Mouse (Mus musculus) forebrain, embryonic 13.5 days (tissue): ENCODE results near the gene Gm13889. TPM values are rescaled to one million over a fixed set of nuclear protein-coding genes. Genes with fewer than 3 reads are reported as not detected.

Source experiments
- ATAC-seq: fragments of 200-750 bp; cut with Nextera tagmentation; 2 replicates; pipeline ENCODE4 v1.8.0; 2017
- H3K27ac ChIP-seq: fragments of 300-500 bp; sonication (generic); 2 replicates; pipeline ENCODE4 v1.5.1; 2015; ENCODE audit warnings: inconsistent platforms, mild to moderate bottlenecking, moderate library complexity
- H3K27me3 ChIP-seq: fragments of 300-500 bp; sonication (generic); 2 replicates; pipeline ENCODE4 v1.6.1; 2015; ENCODE audit warnings: mild to moderate bottlenecking, inconsistent platforms
- H3K36me3 ChIP-seq: fragments of 300-500 bp; sonication (generic); 2 replicates; pipeline ENCODE4 v1.6.1; 2015; ENCODE audit warnings: mild to moderate bottlenecking, inconsistent platforms; ENCODE audit not compliant: poor library complexity, severe bottlenecking
- H3K4me1 ChIP-seq: fragments of 300-500 bp; sonication (generic); 2 replicates; pipeline ENCODE4 v1.6.1; 2015; ENCODE audit warnings: inconsistent platforms
- H3K4me2 ChIP-seq: fragments of 300-500 bp; sonication (generic); 2 replicates; pipeline ENCODE4 v1.6.1; 2015; ENCODE audit warnings: inconsistent platforms, mild to moderate bottlenecking, moderate library complexity
- H3K4me3 ChIP-seq: fragments of 300-500 bp; sonication (generic); 2 replicates; pipeline ENCODE4 v1.5.1; 2015; ENCODE audit warnings: mild to moderate bottlenecking, inconsistent platforms
- H3K9ac ChIP-seq: fragments of 300-500 bp; sonication (generic); 2 replicates; pipeline ENCODE4 v1.6.1; 2015; ENCODE audit warnings: mild to moderate bottlenecking, inconsistent platforms
- H3K9me3 ChIP-seq: fragments of 300-500 bp; sonication (generic); replicated peaks from 2 replicates; pipeline ENCODE4 v1.6.1; 2016; ENCODE audit warnings: inconsistent platforms
- WGBS: fragments of 180-500 bp; shearing (Covaris S2); methylation state at CpG from one replicate; pipeline ENCODE4 v1.1.7; 2015; 5-methylcytosine and 5-hydroxymethylcytosine counted together
- polyA plus RNA-seq: library from polyadenylated mRNA; unstranded; fragments of >200 nt; fragmentation: Nextera tagmentation; extraction: Ambion mirVana; gene quantifications from 2 replicates; pipeline ENCODE4 v1.2.1, GENCODE M21; 2015

Gene Gm13889
- polyA plus RNA-seq, 1 experiment from 2014 or later: 22.3 TPM

DNA sequence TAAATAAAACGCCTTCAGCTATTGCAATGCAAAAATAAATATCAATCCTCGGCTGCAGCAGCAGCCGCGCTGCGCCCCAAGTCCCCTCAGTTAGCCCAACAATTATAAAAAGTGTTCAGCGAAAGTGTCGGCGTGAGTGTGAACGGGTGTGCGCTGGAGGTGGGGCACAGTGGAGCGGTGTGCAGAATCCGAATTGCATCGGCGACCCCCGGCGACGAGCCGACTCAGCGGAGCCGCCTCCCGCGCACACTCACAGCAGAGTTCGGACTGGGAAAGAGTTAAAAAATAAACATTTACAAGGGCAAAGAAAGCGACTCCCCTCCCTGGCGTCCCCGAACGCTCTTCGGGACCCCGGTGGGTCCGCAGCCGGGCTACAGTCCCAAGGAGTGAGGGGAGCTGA is 1.1 kb downstream of the Gm13889 start:
- H3K9ac ChIP-seq: peak overlapping the region; percentile 98
- H3K4me3 ChIP-seq: peak overlapping the region; percentile 72
- peak overlapping the region; percentile 97 for H3K27ac ChIP-seq
- WGBS: under 1% methylated on average over 31 of the region's 31 CpGs
- 0 out of 2 replicates have a peak, but pooled peaks cover 3% of the 10 kb centered on the region for H3K27me3 ChIP-seq
- no peaks in the 10 kb centered on the region for H3K9me3 ChIP-seq
- no peaks in the 10 kb centered on the region for H3K36me3 ChIP-seq
- peaks cover 40% of the 10 kb centered on the region for H3K4me1 ChIP-seq
- peak overlapping the region; percentile 98 for H3K4me2 ChIP-seq
- ATAC-seq: peak; percentile 3; the same call in 1 of the 2 replicates

GRCm38 (mm10) chr2:93954781-93955578 is 2.0 kb downstream of the Gm13889 start:
- Histone ChIP-seq H3K36me3 (no peaks in the 10 kb centered on the region), H3K27ac (peak overlapping the region; percentile 97), H3K9ac (peak overlapping the region; percentile 98), H3K4me3 (peak overlapping the region; percentile 72), H3K9me3 (no peaks in the 10 kb centered on the region), H3K4me1 (peaks cover 40% of the 10 kb centered on the region), H3K4me2 (peak overlapping the region; percentile 98), H3K27me3 (0 out of 2 replicates have a peak, but pooled peaks cover 3% of the 10 kb centered on the region)
- WGBS: 2% methylated on average over 32 of the region's 32 CpGs
- ATAC-seq: no peak

GRCm38 (mm10) chr2:93953726-93954125 is 3.3 kb downstream of the Gm13889 start:
- H3K9ac ChIP-seq: no peak overlapping the region
- H3K4me3 ChIP-seq: no peak overlapping the region
- no peaks in the 10 kb centered on the region for H3K36me3 ChIP-seq
- H3K27ac ChIP-seq: no peak overlapping the region
- 74% methylated on average over 9 of the region's 9 CpGs for WGBS
- no peak for ATAC-seq
- H3K4me2 ChIP-seq: peak overlapping the region; percentile 98
- H3K27me3 ChIP-seq: 0 out of 2 replicates have a peak, but pooled peaks cover 3% of the 10 kb centered on the region
- H3K4me1 ChIP-seq: peaks cover 37% of the 10 kb centered on the region
- H3K9me3 ChIP-seq: no peaks in the 10 kb centered on the region

GRCm38 (mm10) chr2:93946976-93947375 is 10.0 kb downstream of the Gm13889 start:
- Histone ChIP-seq H3K27ac (no peak overlapping the region), H3K36me3 (no peaks in the 10 kb centered on the region), H3K9me3 (peaks cover 8% of the 10 kb centered on the region), H3K4me1 (0 out of 2 replicates have a peak, but pooled peaks cover 5% of the 10 kb centered on the region), H3K9ac (no peak overlapping the region), H3K4me3 (no peak overlapping the region), H3K27me3 (no peaks in the 10 kb centered on the region), H3K4me2 (no peak overlapping the region)
- WGBS: 50% methylated on average over 5 of the region's 5 CpGs
- no peak for ATAC-seq

- Histone ChIP-seq H3K4me2 (no peak overlapping the region), H3K27me3 (no peaks in the 10 kb centered on the region), H3K9me3 (peaks cover 8% of the 10 kb centered on the region), H3K9ac (no peak overlapping the region), H3K36me3 (no peaks in the 10 kb centered on the region), H3K27ac (no peak overlapping the region), H3K4me1 (0 out of 2 replicates have a peak, but pooled peaks cover 5% of the 10 kb centered on the region), H3K4me3 (no peak overlapping the region)
- ATAC-seq: no peak
- WGBS: 98% methylated on average over 4 of the region's 4 CpGs
Observed at GRCm38 (mm10) chr2:93944855-93945254, 12.1 kb downstream of the Gm13889 start.

DNA sequence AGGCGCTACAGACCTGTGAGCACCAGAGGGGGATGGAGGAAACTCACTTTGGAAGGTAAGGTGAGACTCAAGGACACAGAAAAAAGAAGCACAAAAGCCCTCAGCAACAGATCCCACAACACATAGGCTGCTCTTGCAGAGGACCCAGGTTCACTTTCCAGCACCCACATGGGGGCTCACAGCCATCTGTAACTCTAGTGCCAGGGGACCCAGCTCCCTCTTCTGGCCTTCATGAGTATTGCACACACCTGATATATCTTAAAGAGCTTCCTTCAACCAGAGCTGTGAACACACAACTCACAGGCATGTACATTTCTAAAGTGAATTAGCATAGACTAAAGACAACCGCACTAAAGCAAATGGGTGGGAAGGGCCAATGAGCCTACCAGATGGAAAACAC is 12.9 kb downstream of the Gm13889 start:
- no peak for ATAC-seq
- Histone ChIP-seq H3K4me3 (no peak overlapping the region), H3K4me1 (0 out of 2 replicates have a peak, but pooled peaks cover 5% of the 10 kb centered on the region), H3K27ac (no peak overlapping the region), H3K27me3 (no peaks in the 10 kb centered on the region), H3K9me3 (peaks cover 8% of the 10 kb centered on the region), H3K4me2 (no peak overlapping the region), H3K36me3 (no peaks in the 10 kb centered on the region), H3K9ac (no peak overlapping the region)
- 95% methylated on average over 2 of the region's 2 CpGs for WGBS

DNA sequence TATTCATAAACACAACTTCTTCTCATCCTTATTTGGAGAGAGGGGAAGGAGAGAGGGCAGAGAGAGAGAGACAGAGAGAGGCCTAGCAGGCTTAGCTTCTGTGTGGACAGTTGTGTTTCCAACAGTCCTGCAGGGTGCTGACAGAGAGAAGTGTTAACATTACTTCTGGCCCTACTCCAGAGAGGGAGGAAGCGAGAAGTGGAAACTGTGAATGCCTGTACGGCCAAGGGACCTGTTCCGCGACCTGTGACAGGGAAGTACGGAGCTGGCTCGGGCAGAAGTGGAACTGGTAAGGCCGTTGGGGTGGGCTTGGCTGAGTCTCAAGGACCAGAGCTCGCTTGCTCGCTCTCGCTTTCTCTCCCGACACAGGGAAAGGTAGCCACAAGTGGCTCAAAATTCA is 15.3 kb downstream of the Gm13889 start:
- 86% methylated on average over 11 of the region's 11 CpGs for WGBS
- H3K9me3 ChIP-seq: peaks cover 8% of the 10 kb centered on the region
- H3K36me3 ChIP-seq: no peaks in the 10 kb centered on the region
- no peaks in the 10 kb centered on the region for H3K27me3 ChIP-seq
- no peak overlapping the region for H3K4me3 ChIP-seq
- no peak overlapping the region for H3K27ac ChIP-seq
- ATAC-seq: no peak
- no peak overlapping the region for H3K9ac ChIP-seq
- no peak overlapping the region for H3K4me2 ChIP-seq
- H3K4me1 ChIP-seq: no peaks in the 10 kb centered on the region

DNA sequence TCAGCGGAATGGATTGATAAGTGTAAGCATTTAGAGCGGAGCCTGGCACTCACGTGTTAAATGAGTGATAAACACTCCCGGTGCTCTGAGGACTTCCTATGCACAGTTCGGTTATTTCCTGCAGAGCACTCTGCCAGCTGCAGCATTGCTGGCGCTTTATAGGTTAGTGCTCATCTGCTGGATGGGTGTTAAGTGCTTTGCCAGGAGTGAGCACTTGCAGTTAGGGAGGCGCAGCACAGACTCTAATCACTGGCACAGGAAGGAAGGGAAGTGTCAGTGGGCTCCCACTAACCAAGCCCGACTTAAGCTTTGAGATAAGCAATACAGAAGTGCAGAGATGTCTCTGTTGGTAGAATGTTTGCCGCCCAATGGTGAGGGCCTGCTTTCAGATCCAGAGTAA is 18.5 kb downstream of the Gm13889 start:
- no peaks in the 10 kb centered on the region for H3K27me3 ChIP-seq
- H3K9ac ChIP-seq: no peak overlapping the region
- 78% methylated on average over 9 of the region's 9 CpGs for WGBS
- no peak overlapping the region for H3K4me3 ChIP-seq
- H3K27ac ChIP-seq: no peak overlapping the region
- H3K4me2 ChIP-seq: no peak overlapping the region
- no peaks in the 10 kb centered on the region for H3K4me1 ChIP-seq
- ATAC-seq: no peak
- no peaks in the 10 kb centered on the region for H3K36me3 ChIP-seq
- H3K9me3 ChIP-seq: peaks cover 2% of the 10 kb centered on the region; the same call in 1 of the 2 replicates

DNA sequence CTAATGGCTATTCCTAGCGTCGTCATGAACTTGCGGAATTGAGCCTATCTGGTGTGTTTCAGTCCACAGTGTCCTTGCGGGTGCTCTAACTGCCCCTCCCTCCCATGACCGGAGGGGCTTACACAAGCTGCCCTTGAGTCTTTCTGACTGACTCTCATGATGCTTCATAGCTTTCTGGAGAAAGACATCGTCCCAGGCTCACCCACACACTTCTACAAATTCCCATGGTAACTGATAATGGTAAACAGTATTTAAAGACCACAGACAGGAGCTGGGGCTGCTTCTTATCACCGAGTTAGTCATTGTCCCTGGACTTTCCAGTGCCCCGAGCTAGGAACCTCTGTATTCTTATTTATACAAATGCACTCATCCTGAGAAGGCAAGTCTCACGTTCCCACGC is 28.1 kb downstream of the Gm13889 start:
- no peak overlapping the region for H3K9ac ChIP-seq
- H3K9me3 ChIP-seq: no peaks in the 10 kb centered on the region
- H3K4me1 ChIP-seq: no peaks in the 10 kb centered on the region
- H3K36me3 ChIP-seq: no peaks in the 10 kb centered on the region
- no peak for ATAC-seq
- no peaks in the 10 kb centered on the region for H3K27me3 ChIP-seq
- no peak overlapping the region for H3K27ac ChIP-seq
- 90% methylated on average over 10 of the region's 10 CpGs for WGBS
- no peak overlapping the region for H3K4me3 ChIP-seq
- no peak overlapping the region for H3K4me2 ChIP-seq

GRCm38 (mm10) chr2:93927701-93928437 is 29.1 kb downstream of the Gm13889 start:
- H3K36me3 ChIP-seq: no peaks in the 10 kb centered on the region
- H3K27ac ChIP-seq: no peak overlapping the region
- H3K4me3 ChIP-seq: no peak overlapping the region
- no peaks in the 10 kb centered on the region for H3K4me1 ChIP-seq
- H3K9me3 ChIP-seq: no peaks in the 10 kb centered on the region
- 74% methylated on average over 13 of the region's 13 CpGs for WGBS
- no peaks in the 10 kb centered on the region for H3K27me3 ChIP-seq
- no peak overlapping the region for H3K4me2 ChIP-seq
- no peak overlapping the region for H3K9ac ChIP-seq
- no peak for ATAC-seq

DNA sequence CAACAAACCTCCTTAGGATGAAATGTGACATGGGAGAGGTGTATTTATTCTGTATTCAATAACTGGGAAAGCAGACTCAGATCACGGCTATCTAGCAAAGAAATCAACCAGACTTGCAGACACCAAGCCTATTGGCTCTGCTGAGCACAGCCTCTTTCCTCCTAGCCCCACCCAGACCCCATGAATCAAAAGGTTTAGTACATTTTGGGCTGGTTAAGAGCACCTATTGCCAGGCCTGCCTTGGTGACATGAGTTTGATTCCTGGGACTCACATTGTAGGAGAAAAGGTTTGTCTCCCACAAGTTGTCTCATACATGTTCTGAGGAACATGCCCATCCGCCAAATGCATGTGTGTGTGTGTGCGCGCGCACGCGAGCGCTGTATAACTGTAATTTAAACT is 30.9 kb downstream of the Gm13889 start:
- no peak overlapping the region for H3K4me2 ChIP-seq
- no peaks in the 10 kb centered on the region for H3K9me3 ChIP-seq
- ATAC-seq: no peak
- no peak overlapping the region for H3K27ac ChIP-seq
- no peak overlapping the region for H3K4me3 ChIP-seq
- H3K36me3 ChIP-seq: no peaks in the 10 kb centered on the region
- H3K9ac ChIP-seq: no peak overlapping the region
- no peaks in the 10 kb centered on the region for H3K27me3 ChIP-seq
- 98% methylated on average over 8 of the region's 8 CpGs for WGBS
- no peaks in the 10 kb centered on the region for H3K4me1 ChIP-seq

GRCm38 (mm10) chr2:93919093-93919492 is 37.9 kb downstream of the Gm13889 start:
- ATAC-seq: no peak
- Histone ChIP-seq H3K9me3 (no peaks in the 10 kb centered on the region), H3K4me2 (no peak overlapping the region), H3K36me3 (no peaks in the 10 kb centered on the region), H3K4me3 (no peak overlapping the region), H3K4me1 (no peaks in the 10 kb centered on the region), H3K27me3 (no peaks in the 10 kb centered on the region), H3K9ac (no peak overlapping the region), H3K27ac (no peak overlapping the region)
- WGBS: 90% methylated on average over 3 of the region's 3 CpGs
